Mouse (Mus musculus) 3134 (cell line): ENCODE results near the gene Mchr1.

Experiments
- DNase-seq: peaks from one replicate; pipeline ENCODE4 v3.0.0-alpha.2; 2011; ENCODE audit warnings: low spot score; ENCODE audit not compliant: insufficient read length; ENCODE audit errors: extremely low read depth

Gene Mchr1

DNA sequence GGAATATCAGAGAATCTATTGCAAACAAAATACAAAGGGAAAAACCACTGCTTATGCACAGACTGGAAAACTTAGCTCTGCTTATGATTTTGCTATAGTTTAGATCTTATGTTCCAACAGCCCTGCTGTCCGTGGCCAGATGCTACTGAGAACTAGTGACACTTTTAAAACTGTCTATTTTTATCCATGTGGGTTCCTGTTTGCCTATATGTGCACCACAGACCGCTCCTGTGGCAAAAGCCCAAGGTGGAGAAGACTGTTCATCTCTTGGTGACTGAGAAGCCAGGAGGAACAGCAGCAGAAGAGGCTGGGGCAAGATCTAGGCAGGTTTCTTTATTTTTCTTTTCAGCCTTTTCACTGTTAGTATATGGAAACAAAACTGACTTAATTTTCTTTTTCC, 32.1 kb downstream of the Mchr1 start:
- DNase-seq = no peak

DNA sequence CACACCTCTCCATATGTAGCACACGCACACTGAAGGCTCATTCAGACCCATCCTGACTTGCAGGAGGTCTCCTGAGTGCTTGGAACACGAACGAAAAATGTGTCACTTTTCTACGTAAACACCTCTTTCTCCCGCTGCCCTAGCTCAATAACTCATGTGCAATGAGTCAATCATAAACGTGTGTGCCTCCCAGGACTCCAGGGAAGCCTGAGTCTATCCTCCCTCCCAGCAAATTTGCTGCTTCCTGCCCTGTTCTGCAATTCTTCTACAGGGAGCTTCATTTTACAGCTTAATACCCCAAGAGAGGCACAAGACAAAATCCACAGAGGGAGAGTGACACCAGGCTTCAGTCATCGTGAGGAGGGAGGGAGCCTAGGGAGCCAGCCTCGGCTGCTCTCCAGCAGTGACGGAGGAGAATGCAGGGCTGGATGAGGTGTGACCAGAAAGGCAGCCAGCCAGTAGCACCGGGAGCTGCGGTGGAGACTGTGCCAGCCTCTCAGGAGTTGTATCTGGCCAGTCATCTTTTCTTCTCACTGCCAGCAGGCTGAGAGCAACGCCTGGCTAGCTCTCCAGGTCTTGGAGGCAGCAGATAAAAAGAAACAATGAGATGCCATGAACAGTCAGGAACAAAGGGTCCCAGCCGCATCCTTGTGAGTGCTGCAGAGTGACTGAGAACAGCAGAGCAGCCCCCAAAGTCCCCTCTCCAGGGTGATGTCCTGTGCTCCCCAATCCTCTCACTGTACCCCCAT, 37.2 kb downstream of the Mchr1 start:
- DNase-seq = peak; percentile 82

DNA sequence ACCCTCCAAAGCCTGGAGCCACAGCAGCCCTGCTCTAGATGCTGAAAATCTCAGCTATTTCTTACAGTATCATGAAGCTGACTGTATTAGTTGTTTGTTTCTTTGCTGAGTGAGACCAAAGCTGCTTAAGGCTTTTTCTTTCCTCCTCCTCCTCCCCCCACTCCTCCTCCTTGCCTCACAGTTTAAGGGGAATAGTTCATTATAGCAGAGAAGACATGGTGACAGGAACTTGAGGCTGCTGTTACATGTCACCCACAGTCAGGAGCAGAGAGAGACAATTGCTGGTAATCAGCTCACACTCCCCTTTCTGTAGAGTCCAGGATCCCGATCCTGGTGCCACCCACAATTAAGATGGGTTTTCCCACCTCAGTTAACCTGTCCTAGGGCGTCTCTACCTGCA, 38.1 kb downstream of the Mchr1 start:
- no peak for DNase-seq

DNA sequence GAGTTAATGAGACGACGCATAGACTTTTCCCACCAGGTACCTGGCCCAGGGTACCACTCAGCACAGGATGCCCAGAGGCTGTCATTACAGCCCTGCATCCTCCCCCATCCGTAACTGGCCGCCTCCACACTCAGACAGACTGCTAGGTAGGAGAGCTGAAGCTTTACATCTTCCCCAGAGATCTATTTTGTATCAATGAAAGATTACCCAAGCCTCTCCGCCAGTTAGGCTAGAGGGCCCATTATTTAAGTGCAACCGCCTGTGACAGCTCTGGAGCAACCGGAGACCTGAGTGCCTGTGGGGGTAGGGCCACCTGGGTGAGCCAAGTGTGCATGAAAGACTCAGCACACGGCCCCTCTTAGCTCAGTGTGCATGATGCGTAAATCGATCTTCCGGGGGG, 42.6 kb downstream of the Mchr1 start:
- no peak for DNase-seq

GRCm38 (mm10) chr15:81278699-81279098, 43.4 kb downstream of the Mchr1 start:
- DNase-seq = no peak

DNA sequence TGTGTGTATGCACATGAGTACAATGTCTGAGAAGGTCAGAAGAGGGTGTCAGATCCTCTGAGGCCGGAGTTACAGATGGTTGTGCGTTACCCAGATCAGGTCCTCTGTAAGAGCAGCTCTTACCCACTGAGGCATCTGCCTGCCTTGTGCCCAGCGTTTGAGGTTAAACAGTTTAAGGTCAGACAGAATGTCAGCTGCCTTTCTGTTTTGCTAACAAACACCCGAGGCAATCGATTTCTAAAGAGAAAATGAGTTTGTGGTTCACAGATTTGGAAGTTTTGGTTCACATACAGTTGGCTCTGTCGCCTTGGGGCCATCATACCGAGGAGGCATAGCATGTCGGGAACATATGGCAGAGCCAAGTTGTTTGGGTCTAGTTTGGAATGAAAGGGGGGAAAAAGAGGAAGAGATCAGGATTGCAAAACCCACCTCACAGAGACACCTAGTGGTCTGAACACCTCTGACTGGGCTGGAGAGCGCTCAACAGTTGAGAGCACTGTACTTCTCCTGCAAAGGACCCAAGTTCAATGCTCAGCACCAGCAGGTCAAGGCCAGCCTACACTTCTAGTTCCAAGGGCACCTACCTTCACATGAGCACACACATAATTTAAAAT, 48.9 kb downstream of the Mchr1 start:
- no peak for DNase-seq
